Mouse (Mus musculus) adrenal gland, adult (tissue): ENCODE results near the gene Enpep.

Source experiments
- DNase-seq, 2 experiments: peaks; one replicate each; pipeline ENCODE4 v3.0.0; 2022 to 2023; ENCODE audit warnings: low spot score in 1 of 2; ENCODE audit not compliant: inconsistent age in 2 of 2

Enpep gene

DNA sequence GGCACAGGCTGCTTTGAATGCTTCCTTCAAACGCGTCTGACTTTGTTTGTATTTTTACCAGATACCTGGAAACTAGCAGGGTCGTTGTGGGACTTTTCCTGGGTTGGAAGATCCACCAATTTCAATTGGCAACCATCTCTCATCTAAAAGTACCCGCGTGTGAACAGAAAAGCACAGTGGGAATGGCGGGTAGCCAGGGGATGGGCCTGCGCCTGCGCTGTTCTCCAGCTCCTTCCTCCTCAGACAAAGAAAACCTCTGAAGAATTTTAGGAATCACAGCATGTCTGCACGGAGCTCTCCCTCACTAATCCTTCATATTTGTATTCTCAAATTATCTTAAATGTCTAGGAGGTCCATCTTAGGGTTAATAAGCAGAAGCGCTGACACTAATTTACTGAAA, 78.3 kb downstream of the Enpep start:
- no peak for DNase-seq

- DNase-seq, result no peak
Observed at GRCm38 (mm10) chr3:129250997-129251396, 81.5 kb downstream of the Enpep start.

DNA sequence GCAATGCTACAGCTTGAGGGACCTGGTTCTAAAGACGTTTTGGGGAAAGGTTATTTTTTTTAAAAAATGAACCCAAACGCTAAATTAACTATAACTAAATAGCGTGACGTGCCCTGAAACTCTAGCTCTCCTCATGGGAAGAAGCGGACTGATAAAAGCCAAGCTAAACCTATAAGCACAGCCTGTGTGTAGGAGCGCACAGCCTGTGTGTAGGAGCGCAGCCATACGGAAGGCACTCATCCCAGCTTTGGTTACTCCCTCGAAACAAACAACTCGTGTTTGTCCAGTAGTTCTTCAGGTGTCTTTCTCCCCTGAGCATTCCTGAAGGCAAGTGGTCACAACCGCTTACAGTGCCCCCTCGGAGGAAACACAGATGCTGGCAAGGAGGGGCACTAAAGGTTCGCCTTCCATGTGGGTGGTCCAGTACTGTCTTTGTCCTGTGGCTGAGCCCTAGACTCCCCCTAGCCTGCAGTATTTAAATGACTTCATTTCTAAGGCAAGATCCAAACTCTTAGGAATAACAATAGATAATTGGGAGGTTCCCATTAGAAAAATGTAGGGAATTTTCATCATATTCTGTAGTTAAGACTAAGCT, 93.8 kb downstream of the Enpep start:
- no peak for DNase-seq

DNA sequence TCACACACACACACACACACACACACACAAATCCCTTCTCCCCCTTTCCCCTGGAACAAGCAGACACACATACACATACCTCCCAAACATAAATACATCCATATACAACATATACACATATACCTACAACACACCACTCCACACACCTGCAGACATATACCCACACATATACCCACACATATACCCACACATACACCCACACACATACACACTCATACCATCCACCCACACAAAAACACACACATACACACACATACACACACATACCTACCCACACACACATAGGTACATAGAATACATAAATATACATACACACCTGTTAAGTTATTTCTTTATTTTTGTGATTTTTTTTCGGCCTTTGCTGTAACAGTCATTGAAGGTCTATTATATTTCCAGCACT, 94.5 kb downstream of the Enpep start:
- no peak for DNase-seq

GRCm38 (mm10) chr3:129227331-129227730, 105.2 kb downstream of the Enpep start:
- DNase-seq, result no peak

DNA sequence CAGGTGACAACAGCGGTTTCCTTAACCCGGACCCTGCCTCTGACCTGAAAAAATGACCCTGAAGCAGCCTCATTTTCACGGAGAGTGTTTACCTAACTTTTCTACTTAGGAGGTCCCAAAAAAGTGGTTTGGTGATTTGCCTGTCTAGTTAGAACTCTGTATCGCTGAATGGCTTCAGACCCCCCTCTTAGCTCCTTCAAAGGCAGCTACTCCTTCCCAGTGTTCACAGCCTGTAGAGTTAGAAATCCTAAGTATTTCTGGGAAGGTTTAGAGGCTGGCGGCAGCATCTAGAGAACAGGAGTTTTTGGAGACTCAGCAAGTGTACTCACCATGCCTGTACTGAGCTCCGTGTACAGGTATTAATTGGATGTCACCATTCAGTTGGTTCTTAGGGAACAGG, 105.8 kb downstream of the Enpep start:
- no peak for DNase-seq

GRCm38 (mm10) chr3:129225577-129226289, 106.8 kb downstream of the Enpep start:
- DNase-seq, result no peak

DNA sequence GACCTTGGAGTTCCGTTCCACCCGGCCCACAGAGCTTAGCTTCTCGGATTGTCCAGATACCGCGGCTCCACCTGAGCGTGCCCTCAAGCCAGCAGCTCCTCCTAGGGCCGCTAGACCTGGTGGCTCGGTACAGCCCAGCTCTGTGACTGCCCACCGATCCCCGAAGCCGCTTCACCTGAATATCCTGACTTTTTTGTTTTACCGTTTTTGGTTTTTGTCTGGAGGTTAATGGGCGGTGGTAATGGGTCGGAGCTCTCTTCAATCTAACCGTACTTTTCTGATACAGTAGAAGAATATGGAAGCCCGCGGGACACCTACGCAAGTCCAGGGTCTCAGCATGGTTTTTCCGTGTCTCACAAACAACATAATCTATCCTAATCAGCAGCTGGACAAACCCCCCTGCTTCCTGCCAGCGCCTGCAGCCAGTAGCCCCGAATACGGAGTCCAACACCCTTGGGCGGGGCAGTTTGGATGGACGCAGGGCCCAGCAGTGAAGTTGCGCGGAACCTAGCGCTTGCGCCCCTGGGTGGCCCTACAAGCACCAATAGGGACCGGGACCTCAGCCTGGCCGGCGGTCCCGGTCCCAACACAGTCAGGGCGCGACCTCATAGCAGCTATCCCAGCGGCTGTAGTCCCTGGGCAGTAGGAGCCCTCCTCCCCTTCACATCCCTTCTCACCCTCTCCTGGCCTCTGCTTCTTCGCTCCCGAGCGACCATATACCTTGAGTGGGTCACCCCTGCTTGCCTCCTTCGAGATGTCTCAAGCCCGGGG, 107.5 kb downstream of the Enpep start:
- DNase-seq, result no peak

- DNase-seq, result peak in 1 of 2 experiments; percentile 40
Observed at GRCm38 (mm10) chr3:129223964-129224805, 108.3 kb downstream of the Enpep start.

- DNase-seq, result no peak
Observed at GRCm38 (mm10) chr3:129223401-129223800, 109.1 kb downstream of the Enpep start.

DNA sequence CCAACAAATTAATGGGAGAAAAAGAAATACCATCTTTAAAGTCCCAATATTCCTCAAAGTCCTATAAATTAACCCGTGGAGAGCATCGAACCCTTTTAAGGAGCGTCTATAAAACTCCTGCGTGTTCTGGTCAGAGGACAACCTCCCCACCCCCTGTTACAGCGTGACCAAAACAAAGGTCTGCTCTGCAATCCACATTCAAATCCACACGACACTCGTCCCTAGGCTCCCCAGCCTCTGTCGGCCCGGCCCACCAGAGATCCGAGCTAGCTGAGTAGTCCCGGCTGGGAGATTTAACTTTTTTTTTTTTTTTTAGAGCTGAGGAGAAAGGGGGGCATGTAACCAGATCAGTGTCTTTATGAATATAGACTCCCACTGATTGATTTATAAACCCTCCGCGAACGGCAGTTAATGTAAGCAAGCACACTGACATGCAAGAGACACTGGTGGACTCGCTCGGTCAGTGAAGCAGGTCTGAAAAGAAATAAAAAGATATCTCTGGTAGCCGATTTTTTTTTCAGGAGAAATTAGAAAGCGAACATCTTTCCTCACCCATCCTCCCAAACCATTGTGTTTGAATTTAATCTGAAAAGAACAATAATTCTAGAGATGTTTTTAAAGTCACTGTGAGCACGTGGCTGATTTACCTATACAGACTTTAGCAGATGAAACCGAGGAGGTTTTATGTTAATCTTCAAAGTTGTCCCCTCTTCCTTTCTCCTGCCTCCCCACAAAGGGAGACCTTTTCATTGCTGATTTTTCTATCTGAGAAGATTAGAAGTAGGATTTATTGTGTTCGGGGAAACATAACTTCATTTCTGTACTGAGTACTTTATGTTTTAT, 109.9 kb downstream of the Enpep start:
- no peak for DNase-seq

DNA sequence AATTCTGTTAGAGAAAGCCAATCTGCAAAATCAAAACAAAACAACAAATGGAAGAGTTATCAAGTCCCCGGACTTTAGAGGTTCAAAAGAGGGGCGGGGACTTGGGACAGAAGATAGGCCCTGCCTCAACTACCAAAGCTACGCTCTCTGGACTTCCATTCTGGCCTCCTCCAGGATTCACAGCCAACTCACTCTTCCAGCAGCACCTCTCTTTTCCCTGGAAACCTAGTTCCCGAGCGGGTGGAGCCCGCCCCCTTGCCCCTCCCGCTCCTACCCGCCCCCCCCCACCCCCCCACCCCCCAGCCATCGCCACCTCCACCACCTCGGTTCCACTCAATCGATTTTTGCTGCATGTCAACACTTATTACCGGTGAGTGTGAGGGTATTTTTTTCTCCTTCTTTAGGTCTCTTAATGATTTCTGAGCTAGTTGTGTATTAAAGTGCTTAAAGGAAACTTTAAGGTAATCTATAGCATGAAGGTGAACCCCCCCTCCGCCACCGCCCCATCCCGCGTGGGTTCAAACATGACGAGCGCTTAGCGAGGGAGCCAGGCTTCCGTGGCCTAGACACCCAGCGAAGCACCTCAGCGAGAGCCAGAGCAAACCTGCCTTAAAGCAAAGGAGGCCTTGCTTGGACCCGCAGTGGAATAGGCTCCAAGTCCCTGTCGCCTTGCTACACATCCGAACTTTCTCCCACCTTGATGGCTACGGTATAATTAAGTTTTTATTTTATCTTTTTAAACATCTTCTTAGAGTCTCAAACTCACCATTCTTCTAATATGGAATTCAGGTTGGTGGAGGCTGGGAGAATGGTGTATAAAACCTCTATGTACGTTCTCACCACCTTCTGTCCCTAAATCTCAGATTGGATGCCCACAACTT, 110.9 kb downstream of the Enpep start:
- DNase-seq, result no peak

GRCm38 (mm10) chr3:129220681-129221379, 111.7 kb downstream of the Enpep start:
- no peak for DNase-seq

DNA sequence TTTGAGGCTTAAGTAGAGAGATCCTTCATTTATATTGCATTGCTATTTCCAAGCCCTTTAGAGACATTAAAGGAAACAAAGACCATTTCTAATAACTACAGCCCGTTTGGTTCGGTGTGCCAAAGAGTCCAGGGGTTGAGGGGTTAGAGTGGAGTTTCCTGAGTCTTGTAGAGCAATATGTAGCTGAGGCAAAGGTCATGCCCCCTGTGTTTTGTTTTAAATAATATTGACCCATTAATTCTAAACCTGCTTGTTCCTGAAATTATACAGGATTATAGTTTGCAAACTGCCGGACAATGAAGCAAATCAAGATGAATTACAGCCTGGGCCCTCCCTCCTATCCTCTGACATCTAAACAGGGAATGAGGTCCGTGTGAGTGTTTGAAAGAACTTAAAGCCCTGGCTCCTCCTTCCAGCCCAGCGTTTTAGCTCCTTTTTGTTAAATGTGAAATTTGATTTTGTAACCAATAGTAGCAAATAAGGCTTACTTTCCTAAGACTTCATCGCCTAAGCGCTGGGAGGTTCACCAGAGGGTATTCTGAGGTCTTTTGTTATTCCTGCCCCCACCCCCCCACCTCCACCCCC, 112.3 kb downstream of the Enpep start:
- no peak for DNase-seq
